Mouse (Mus musculus): ENCODE results near the gene Fyn. TPM values are rescaled to one million over a fixed set of nuclear protein-coding genes. Genes with fewer than 3 reads are reported as not detected.

Fyn gene
- polyA plus RNA-seq, 1 experiment from 2014 or later, result 42.7 TPM

DNA sequence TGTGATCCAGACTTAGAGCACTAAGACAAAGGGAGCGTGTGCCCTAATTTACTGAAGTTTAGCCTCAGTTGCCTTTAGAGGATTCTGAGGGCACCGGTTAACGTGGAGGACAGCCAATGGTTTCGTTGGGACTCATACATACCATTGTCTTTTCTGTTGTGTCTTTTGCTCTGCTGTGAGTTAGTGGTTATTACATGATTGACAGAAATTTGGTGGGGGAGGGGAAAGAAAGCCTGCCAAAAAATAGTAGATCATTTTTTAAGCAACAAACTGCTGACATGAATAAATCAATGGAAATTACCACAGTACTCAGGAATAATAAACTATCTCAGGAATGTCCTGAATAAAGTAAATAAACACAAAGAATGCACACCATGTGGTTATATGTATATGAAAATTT is 117.3 kb downstream of the Fyn start:
- no peak overlapping the region for H3K9ac ChIP-seq (ENCODE audit: low read length)
- no peak overlapping the region for H3K27ac ChIP-seq (ENCODE audit: low read depth, low read length)
- no peak overlapping the region for H3K4me2 ChIP-seq (ENCODE audit: low read depth, low read length, severe bottlenecking)
- DNase-seq (ENCODE audit: low spot score) (no peak), ATAC-seq (replicated peaks; ENCODE audit: low FRiP score) (no peak)
- H3K4me1 ChIP-seq (replicated peaks; ENCODE audit: control insufficient read depth, insufficient read depth, low read length), result peaks cover 33% of the 10 kb centered on the region
- no peaks in the 10 kb centered on the region for H3K36me3 ChIP-seq (ENCODE audit: control insufficient read depth, insufficient read depth, low read length)
- H3K9me3 ChIP-seq (ENCODE audit: control insufficient read depth, low read length), result no peaks in the 10 kb centered on the region; the same call in 1 of the 2 replicates
- WGBS, result 79% methylated on average over 4 of the region's 4 CpGs
- H3K4me3 ChIP-seq (ENCODE audit: low read depth, low read length), result no peak overlapping the region
- no peaks in the 10 kb centered on the region for H3K27me3 ChIP-seq (ENCODE audit: control insufficient read depth, insufficient read depth, low read length)

- Histone ChIP-seq H3K27ac (ENCODE audit: low read depth, low read length) (no peak overlapping the region), H3K36me3 (ENCODE audit: control insufficient read depth, insufficient read depth, low read length) (no peaks in the 10 kb centered on the region), H3K9me3 (ENCODE audit: control insufficient read depth, low read length) (no peaks in the 10 kb centered on the region; the same call in 1 of the 2 replicates), H3K4me3 (ENCODE audit: low read depth, low read length) (no peak overlapping the region), H3K4me1 (replicated peaks; ENCODE audit: control insufficient read depth, insufficient read depth, low read length) (peaks cover 33% of the 10 kb centered on the region), H3K27me3 (ENCODE audit: control insufficient read depth, insufficient read depth, low read length) (no peaks in the 10 kb centered on the region), H3K4me2 (ENCODE audit: low read depth, low read length, severe bottlenecking) (no peak overlapping the region), H3K9ac (ENCODE audit: low read length) (peak overlapping the region; percentile 27; the same call in 1 of the 2 replicates)
- ATAC-seq (replicated peaks; ENCODE audit: low FRiP score) (peak; percentile 23; the same call in 1 of the 2 replicates), DNase-seq (ENCODE audit: low spot score) (no peak)
- WGBS, result 52% methylated on average over 11 of the region's 11 CpGs
Measured at GRCm38 (mm10) chr10:39486501-39487450, 118.1 kb downstream of the Fyn start.

DNA sequence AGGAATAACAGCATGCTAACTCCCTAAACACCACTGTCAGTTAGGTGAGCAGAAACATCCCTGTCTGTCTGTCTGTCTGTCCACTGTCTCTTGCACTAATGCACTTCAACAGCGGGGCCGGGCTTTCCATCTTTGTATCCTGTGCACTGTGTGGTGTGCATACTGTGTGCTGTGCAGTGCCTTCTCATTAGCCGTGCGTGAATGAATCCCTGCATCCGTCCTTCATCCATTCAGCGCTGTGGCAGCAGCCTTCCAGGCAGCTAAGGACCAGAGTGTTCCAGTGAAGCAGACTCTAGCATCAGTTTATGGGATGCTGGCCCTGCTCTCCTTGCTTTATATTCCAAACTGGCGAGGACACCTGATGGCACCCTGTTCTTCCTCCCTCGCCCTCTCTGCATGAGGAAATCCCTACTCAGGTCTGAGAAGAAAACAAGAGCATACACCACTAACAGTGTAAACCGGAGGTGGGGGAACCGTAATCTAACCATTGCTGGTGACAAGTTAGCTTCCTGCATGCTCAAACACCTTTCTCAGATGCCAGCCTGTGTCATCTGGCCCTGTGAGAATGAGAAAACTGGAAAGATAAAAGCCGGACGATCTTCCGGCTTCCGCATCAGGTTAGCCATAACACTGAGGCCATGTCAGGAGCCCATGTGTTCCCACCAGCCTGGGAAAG is 119.2 kb downstream of the Fyn start:
- peak overlapping the region; percentile 27; the same call in 1 of the 2 replicates for H3K9ac ChIP-seq (ENCODE audit: low read length)

DNA sequence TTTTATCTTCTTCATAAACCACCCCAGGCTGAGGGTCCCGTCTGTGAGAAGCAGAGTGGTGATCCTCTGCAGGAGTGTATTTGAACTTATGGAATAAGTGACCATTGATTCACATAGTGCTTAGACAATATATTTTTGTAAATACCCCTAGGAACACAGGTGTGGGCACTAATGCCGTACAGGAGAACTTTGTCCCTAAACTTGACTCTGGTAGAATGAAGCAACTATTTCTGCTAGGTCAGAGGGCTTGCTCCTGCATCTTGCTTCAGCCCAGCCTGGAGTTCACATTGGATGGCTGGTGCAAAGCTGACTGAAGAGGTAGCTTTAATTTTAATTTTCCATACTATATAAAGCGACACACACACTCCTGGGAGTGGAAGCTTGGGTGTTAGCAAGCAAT is 119.9 kb downstream of the Fyn start:
- DNase-seq (ENCODE audit: low spot score) (no peak), ATAC-seq (replicated peaks; ENCODE audit: low FRiP score) (no peak)
- no peaks in the 10 kb centered on the region; the same call in 1 of the 2 replicates for H3K9me3 ChIP-seq (ENCODE audit: control insufficient read depth, low read length)
- no peaks in the 10 kb centered on the region for H3K27me3 ChIP-seq (ENCODE audit: control insufficient read depth, insufficient read depth, low read length)
- H3K27ac ChIP-seq (ENCODE audit: low read depth, low read length), result no peak overlapping the region
- H3K9ac ChIP-seq (ENCODE audit: low read length), result no peak overlapping the region
- 89% methylated on average over 3 of the region's 3 CpGs for WGBS
- no peak overlapping the region for H3K4me3 ChIP-seq (ENCODE audit: low read depth, low read length)
- no peaks in the 10 kb centered on the region for H3K36me3 ChIP-seq (ENCODE audit: control insufficient read depth, insufficient read depth, low read length)
- no peak overlapping the region for H3K4me2 ChIP-seq (ENCODE audit: low read depth, low read length, severe bottlenecking)
- H3K4me1 ChIP-seq (replicated peaks; ENCODE audit: control insufficient read depth, insufficient read depth, low read length), result peaks cover 33% of the 10 kb centered on the region

More for the DNA sequence above, 119.2 kb downstream of the Fyn start:
- WGBS, result 76% methylated on average over 14 of the region's 14 CpGs
- ATAC-seq (replicated peaks; ENCODE audit: low FRiP score) (no peak; the same call in 1 of the 2 replicates), DNase-seq (ENCODE audit: low spot score) (no peak)
- Histone ChIP-seq H3K4me2 (ENCODE audit: low read depth, low read length, severe bottlenecking) (no peak overlapping the region), H3K4me3 (ENCODE audit: low read depth, low read length) (no peak overlapping the region), H3K9me3 (ENCODE audit: control insufficient read depth, low read length) (no peaks in the 10 kb centered on the region; the same call in 1 of the 2 replicates), H3K36me3 (ENCODE audit: control insufficient read depth, insufficient read depth, low read length) (no peaks in the 10 kb centered on the region), H3K27ac (ENCODE audit: low read depth, low read length) (0 out of 2 replicates have a peak overlapping the region, but pooled peaks have one; percentile 25), H3K27me3 (ENCODE audit: control insufficient read depth, insufficient read depth, low read length) (no peaks in the 10 kb centered on the region), H3K4me1 (replicated peaks; ENCODE audit: control insufficient read depth, insufficient read depth, low read length) (peaks cover 33% of the 10 kb centered on the region)

DNA sequence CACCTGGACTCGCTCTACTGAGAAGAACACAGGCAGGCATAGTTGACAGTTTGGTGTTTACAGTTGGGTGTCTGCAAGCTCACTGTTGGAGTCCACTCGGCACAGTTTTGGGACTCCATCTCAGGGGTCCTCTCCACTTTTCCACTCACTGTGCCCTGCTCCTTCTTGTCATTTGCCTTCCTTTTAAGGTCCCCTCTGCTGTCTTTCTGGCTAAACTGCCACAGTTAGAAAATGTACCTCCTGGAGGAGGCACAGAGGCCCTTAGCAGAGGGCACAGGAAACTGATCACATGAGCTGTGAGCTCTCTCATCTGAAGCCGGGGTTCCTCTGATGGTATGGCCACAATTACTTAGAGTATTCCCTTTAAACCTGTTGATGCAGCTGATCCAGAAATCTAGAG is 120.3 kb downstream of the Fyn start:
- DNase-seq (ENCODE audit: low spot score) (no peak), ATAC-seq (replicated peaks; ENCODE audit: low FRiP score) (no peak)
- no peak overlapping the region for H3K4me2 ChIP-seq (ENCODE audit: low read depth, low read length, severe bottlenecking)
- H3K27ac ChIP-seq (ENCODE audit: low read depth, low read length), result no peak overlapping the region
- no peak overlapping the region for H3K9ac ChIP-seq (ENCODE audit: low read length)
- no peaks in the 10 kb centered on the region for H3K27me3 ChIP-seq (ENCODE audit: control insufficient read depth, insufficient read depth, low read length)
- H3K4me3 ChIP-seq (ENCODE audit: low read depth, low read length), result no peak overlapping the region
- WGBS, result 95% methylated on average over 3 of the region's 3 CpGs
- H3K4me1 ChIP-seq (replicated peaks; ENCODE audit: control insufficient read depth, insufficient read depth, low read length), result peaks cover 33% of the 10 kb centered on the region
- no peaks in the 10 kb centered on the region for H3K9me3 ChIP-seq (ENCODE audit: control insufficient read depth, low read length)
- no peaks in the 10 kb centered on the region for H3K36me3 ChIP-seq (ENCODE audit: control insufficient read depth, insufficient read depth, low read length)

GRCm38 (mm10) chr10:39490349-39491121 is 121.9 kb downstream of the Fyn start:
- DNase-seq (ENCODE audit: low spot score), result no peak
- ATAC-seq (replicated peaks; ENCODE audit: low FRiP score), result no peak

DNA sequence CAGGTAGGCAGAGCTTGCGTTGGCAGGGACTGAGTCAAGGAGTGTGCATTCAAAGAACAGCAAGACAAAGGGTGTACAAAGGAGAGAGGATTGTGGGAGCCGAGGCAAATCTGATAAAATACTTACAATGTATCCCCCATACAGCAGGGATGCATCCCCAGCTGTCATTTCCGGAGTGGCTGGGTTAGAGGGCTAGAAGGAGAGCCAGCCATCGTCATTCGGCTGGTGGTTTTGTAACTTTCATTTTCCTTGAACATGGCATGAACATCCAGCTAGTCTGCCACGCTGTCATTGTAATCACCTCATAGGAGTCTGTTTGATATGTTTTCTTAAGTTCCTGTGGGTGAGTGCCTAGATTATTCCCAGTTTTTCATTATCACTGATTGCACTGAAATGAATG is 123.5 kb downstream of the Fyn start:
- WGBS, result 86% methylated on average over 6 of the region's 6 CpGs
- Histone ChIP-seq H3K4me2 (ENCODE audit: low read depth, low read length, severe bottlenecking) (no peak overlapping the region), H3K36me3 (ENCODE audit: control insufficient read depth, insufficient read depth, low read length) (no peaks in the 10 kb centered on the region), H3K4me1 (replicated peaks; ENCODE audit: control insufficient read depth, insufficient read depth, low read length) (peaks cover 13% of the 10 kb centered on the region), H3K4me3 (ENCODE audit: low read depth, low read length) (no peak overlapping the region), H3K9ac (ENCODE audit: low read length) (no peak overlapping the region), H3K9me3 (ENCODE audit: control insufficient read depth, low read length) (no peaks in the 10 kb centered on the region), H3K27ac (ENCODE audit: low read depth, low read length) (no peak overlapping the region), H3K27me3 (ENCODE audit: control insufficient read depth, insufficient read depth, low read length) (no peaks in the 10 kb centered on the region)
- DNase-seq (ENCODE audit: low spot score) (no peak), ATAC-seq (replicated peaks; ENCODE audit: low FRiP score) (no peak)

More at GRCm38 (mm10) chr10:39490349-39491121, 121.9 kb downstream of the Fyn start:
- Histone ChIP-seq H3K4me2 (ENCODE audit: low read depth, low read length, severe bottlenecking) (no peak overlapping the region), H3K9ac (ENCODE audit: low read length) (no peak overlapping the region), H3K4me3 (ENCODE audit: low read depth, low read length) (no peak overlapping the region), H3K27ac (ENCODE audit: low read depth, low read length) (no peak overlapping the region), H3K36me3 (ENCODE audit: control insufficient read depth, insufficient read depth, low read length) (no peaks in the 10 kb centered on the region), H3K9me3 (ENCODE audit: control insufficient read depth, low read length) (no peaks in the 10 kb centered on the region), H3K27me3 (ENCODE audit: control insufficient read depth, insufficient read depth, low read length) (no peaks in the 10 kb centered on the region), H3K4me1 (replicated peaks; ENCODE audit: control insufficient read depth, insufficient read depth, low read length) (peaks cover 21% of the 10 kb centered on the region)
- 86% methylated on average over 9 of the region's 9 CpGs for WGBS

- Histone ChIP-seq H3K36me3 (ENCODE audit: control insufficient read depth, insufficient read depth, low read length) (no peaks in the 10 kb centered on the region), H3K9me3 (ENCODE audit: control insufficient read depth, low read length) (no peaks in the 10 kb centered on the region), H3K9ac (ENCODE audit: low read length) (no peak overlapping the region), H3K27ac (ENCODE audit: low read depth, low read length) (no peak overlapping the region), H3K4me2 (ENCODE audit: low read depth, low read length, severe bottlenecking) (no peak overlapping the region), H3K27me3 (ENCODE audit: control insufficient read depth, insufficient read depth, low read length) (no peaks in the 10 kb centered on the region), H3K4me3 (ENCODE audit: low read depth, low read length) (no peak overlapping the region), H3K4me1 (replicated peaks; ENCODE audit: control insufficient read depth, insufficient read depth, low read length) (peaks cover 5% of the 10 kb centered on the region)
- no peak for DNase-seq (ENCODE audit: low spot score)
- 93% methylated on average over 3 of the region's 3 CpGs for WGBS
- no peak for ATAC-seq (replicated peaks; ENCODE audit: low FRiP score)
Measured at GRCm38 (mm10) chr10:39493007-39493406, 124.4 kb downstream of the Fyn start.

Data from forebrain, embryonic 11.5 days (tissue).